Mouse (Mus musculus) hindbrain, embryonic 12.5 days (tissue): ENCODE measurements around the gene Cars2. TPM values are rescaled to one million over a fixed set of nuclear protein-coding genes. Genes with fewer than 3 reads are reported as not detected.

ENCODE experiments used
- ATAC-seq: fragments of 200-750 bp; cut with Nextera tagmentation; 2 replicates; pipeline ENCODE4 v1.8.0; 2017; ENCODE audit warnings: moderate TSS enrichment; ENCODE audit not compliant: low FRiP score
- H3K27ac ChIP-seq: fragments of 300-500 bp; sonication (generic); 2 replicates; pipeline ENCODE4 v1.5.1; 2016; ENCODE audit warnings: mild to moderate bottlenecking
- H3K27me3 ChIP-seq: fragments of 300-500 bp; sonication (generic); 2 replicates; pipeline ENCODE4 v1.6.1; 2016; ENCODE audit warnings: mild to moderate bottlenecking
- H3K36me3 ChIP-seq: fragments of 300-500 bp; sonication (generic); 2 replicates; pipeline ENCODE4 v1.6.1; 2016; ENCODE audit warnings: mild to moderate bottlenecking
- H3K4me1 ChIP-seq: fragments of 300-500 bp; sonication (generic); 2 replicates; pipeline ENCODE4 v1.6.1; 2016
- H3K4me2 ChIP-seq: fragments of 300-500 bp; sonication (generic); replicated peaks from 2 replicates; pipeline ENCODE4 v1.6.1; 2016; ENCODE audit warnings: mild to moderate bottlenecking
- H3K4me3 ChIP-seq: fragments of 300-500 bp; sonication (generic); 2 replicates; pipeline ENCODE4 v1.5.1; 2016; ENCODE audit warnings: mild to moderate bottlenecking
- H3K9ac ChIP-seq: fragments of 300-500 bp; sonication (generic); 2 replicates; pipeline ENCODE4 v1.6.1; 2016; ENCODE audit warnings: mild to moderate bottlenecking, moderate library complexity
- H3K9me3 ChIP-seq: fragments of 300-500 bp; sonication (generic); replicated peaks from 2 replicates; pipeline ENCODE4 v1.6.1; 2016; ENCODE audit warnings: mild to moderate bottlenecking
- WGBS: fragments of 180-500 bp; shearing (Covaris S2); methylation state at CpG from one replicate; pipeline ENCODE4 v1.1.7; 2016; 5-methylcytosine and 5-hydroxymethylcytosine counted together
- polyA plus RNA-seq: library from polyadenylated mRNA; unstranded; fragments of >200 nt; fragmentation: Nextera tagmentation; extraction: Ambion mirVana; gene quantifications from 2 replicates; pipeline ENCODE4 v1.2.1, GENCODE M21; 2016

Cars2 gene
- polyA plus RNA-seq, 1 experiment from 2014 or later = 20.6 TPM

DNA sequence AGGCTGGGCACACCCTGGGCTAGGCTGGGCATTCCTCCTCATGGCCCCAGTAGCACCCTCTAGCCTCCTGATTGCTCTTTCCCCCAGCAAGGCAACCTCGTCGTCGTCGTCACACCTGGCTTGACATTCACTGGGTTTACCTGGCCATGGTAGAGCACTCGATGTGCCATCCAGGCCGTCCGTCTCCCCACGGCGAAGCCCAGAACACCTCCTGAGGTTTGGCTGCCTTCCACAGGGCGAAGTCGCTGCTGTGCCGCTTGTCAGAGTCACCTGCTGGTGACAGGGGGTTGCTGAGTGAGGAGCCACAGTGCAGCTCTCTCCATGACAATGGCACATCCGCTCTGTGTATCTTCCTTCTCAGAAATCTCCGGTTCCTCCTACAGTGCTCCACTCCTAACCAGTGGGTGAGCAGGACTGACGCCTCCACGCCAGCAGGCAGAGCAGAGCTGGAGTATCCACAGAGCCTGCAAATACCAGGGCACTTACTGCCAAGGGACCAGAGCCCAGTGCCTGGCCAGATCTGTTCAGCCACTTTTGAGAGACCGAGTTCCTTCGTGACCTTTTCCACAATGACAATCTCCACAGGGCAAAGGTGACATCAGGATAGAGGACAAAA is 20.3 kb downstream of the Cars2 start:
- WGBS = 74% methylated on average over 18 of the region's 18 CpGs
- Histone ChIP-seq H3K27ac (no peak overlapping the region), H3K9ac (no peak overlapping the region), H3K36me3 (peaks cover 24% of the 10 kb centered on the region; the same call in 1 of the 2 replicates), H3K4me2 (no peak overlapping the region), H3K9me3 (no peaks in the 10 kb centered on the region), H3K4me3 (no peak overlapping the region), H3K27me3 (no peaks in the 10 kb centered on the region), H3K4me1 (0 out of 2 replicates have a peak, but pooled peaks cover 3% of the 10 kb centered on the region)
- ATAC-seq = no peak

DNA sequence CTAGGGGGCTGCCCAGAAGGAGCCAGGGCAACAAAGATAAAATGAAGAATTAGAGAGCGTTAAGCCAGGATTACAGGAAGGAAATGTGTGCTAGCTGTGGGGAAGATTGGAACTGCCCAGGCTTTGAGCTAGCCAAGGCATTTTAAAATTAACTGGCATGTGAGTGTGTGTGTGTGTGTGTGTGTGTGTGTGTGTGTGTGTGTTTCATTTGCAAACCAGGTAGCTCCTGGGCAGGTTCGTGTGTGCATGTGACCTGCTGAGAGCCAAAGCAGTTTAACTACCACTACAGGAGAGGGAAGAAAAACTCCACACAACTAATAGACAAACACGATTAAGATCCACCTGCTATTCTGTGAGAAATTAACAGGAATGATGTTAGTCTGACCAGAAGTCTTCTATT is 27.3 kb downstream of the Cars2 start:
- Histone ChIP-seq H3K4me1 (no peaks in the 10 kb centered on the region), H3K4me2 (no peak overlapping the region), H3K9me3 (no peaks in the 10 kb centered on the region), H3K36me3 (peaks cover 29% of the 10 kb centered on the region), H3K9ac (no peak overlapping the region), H3K4me3 (no peak overlapping the region), H3K27me3 (no peaks in the 10 kb centered on the region), H3K27ac (no peak overlapping the region)
- ATAC-seq = no peak
- 94% methylated on average over 3 of the region's 3 CpGs for WGBS

DNA sequence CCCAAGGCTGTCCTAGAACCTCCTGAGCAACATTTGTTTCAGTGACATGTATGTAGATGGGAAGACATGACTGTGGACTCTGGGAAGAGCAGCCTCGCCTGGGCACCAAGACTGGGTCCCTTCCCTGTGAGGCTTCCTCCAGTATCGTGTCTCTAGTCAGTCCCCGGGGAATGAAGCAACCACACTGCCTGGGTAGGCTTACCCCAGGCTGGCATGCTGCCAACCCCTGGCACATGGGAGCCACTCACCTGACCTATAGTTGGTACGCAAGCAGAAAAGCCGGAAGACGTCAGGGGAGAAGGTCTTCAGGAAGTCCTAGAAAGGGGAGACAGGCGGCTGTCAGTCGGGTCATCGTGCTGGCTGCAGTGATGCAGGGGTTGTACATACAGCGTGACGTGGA is 31.9 kb downstream of the Cars2 start:
- no peaks in the 10 kb centered on the region for H3K27me3 ChIP-seq
- H3K4me2 ChIP-seq = no peak overlapping the region
- no peaks in the 10 kb centered on the region for H3K9me3 ChIP-seq
- WGBS = 93% methylated on average over 11 of the region's 11 CpGs
- H3K27ac ChIP-seq = no peak overlapping the region
- H3K4me3 ChIP-seq = no peak overlapping the region
- no peaks in the 10 kb centered on the region for H3K4me1 ChIP-seq
- no peak for ATAC-seq
- peaks cover 68% of the 10 kb centered on the region for H3K36me3 ChIP-seq
- no peak overlapping the region for H3K9ac ChIP-seq

DNA sequence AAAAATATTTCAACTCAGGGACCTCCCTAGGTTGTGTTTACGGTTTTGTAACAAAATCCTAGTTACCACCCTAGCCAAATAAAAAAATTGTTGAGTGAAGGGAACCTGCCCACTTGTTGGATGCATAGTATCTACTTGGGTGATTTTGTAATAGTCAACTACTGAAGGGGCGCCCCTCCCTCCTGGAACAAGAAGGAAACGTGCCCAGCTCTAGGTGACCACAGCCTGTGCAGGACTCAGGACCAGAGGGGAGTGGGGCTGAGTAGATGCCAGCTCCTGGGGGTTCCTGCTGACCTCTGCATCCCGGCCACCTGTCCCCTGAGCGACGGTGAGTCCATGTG is 32.6 kb downstream of the Cars2 start:
- no peak overlapping the region for H3K4me2 ChIP-seq
- H3K9ac ChIP-seq = no peak overlapping the region
- H3K36me3 ChIP-seq = peaks cover 74% of the 10 kb centered on the region
- no peaks in the 10 kb centered on the region for H3K27me3 ChIP-seq
- no peaks in the 10 kb centered on the region for H3K9me3 ChIP-seq
- H3K27ac ChIP-seq = no peak overlapping the region
- 95% methylated on average over 6 of the region's 6 CpGs for WGBS
- no peak overlapping the region for H3K4me3 ChIP-seq
- ATAC-seq = no peak
- H3K4me1 ChIP-seq = no peaks in the 10 kb centered on the region

DNA sequence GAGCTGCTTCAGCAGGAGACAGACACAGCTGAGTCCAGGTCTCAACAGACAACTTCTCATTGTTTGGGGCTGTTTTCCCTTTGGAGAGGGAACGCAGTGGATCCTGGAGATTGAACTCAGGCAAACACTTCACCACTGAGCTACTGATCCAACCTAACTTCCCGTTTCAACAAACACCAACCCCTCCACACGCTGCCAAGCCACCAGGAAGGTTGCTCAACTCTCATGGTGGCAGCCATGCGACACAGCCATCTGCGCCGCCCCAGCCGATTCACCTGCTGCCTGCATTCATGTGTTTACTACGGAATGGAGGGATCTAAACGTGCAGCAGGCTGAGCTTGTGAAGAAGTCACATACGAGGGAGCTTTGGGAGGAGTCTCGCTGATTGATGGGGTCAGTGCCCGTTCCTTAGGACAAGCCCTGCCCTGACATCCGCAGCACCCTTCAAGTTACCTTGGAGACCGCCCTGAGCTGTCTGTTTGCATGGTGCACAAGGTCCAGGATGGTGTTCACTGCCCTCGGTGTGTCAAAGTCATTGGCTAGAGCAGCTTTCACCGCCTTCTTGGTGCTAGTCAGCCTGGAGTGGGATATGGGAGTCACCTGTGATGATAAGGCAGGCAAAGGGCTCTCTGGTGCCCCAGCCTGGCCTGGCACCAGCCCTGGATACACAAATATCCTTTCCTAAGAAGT is 33.1 kb downstream of the Cars2 start:
- Histone ChIP-seq H3K4me3 (no peak overlapping the region), H3K36me3 (peaks cover 79% of the 10 kb centered on the region), H3K4me1 (no peaks in the 10 kb centered on the region), H3K4me2 (no peak overlapping the region), H3K9ac (no peak overlapping the region), H3K9me3 (no peaks in the 10 kb centered on the region), H3K27ac (no peak overlapping the region), H3K27me3 (no peaks in the 10 kb centered on the region)
- no peak for ATAC-seq
- WGBS = 84% methylated on average over 16 of the region's 16 CpGs

DNA sequence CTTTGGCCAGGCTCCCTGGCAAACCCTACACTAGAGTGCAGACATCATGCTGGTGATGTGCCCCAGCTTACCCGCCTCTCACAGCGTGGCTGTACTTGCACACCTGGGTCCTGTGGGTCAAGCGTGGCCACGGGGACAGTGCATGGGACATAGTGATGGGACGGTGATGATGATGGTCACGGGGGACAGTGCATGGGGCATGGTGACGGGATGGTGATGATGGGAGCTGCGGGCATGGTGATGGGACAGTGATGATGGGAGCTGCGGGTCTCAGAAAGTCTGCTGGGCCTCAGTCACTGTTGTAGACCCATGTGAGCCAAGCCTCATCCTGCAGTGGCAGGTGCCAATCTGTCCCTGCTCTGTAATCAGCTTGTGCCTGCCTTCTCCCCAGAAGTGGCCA is 34.3 kb downstream of the Cars2 start:
- Histone ChIP-seq H3K9ac (no peak overlapping the region), H3K27ac (no peak overlapping the region), H3K27me3 (no peaks in the 10 kb centered on the region), H3K9me3 (no peaks in the 10 kb centered on the region), H3K4me3 (no peak overlapping the region), H3K4me1 (no peaks in the 10 kb centered on the region), H3K36me3 (peaks cover 81% of the 10 kb centered on the region), H3K4me2 (no peak overlapping the region)
- no peak for ATAC-seq
- 96% methylated on average over 9 of the region's 9 CpGs for WGBS

DNA sequence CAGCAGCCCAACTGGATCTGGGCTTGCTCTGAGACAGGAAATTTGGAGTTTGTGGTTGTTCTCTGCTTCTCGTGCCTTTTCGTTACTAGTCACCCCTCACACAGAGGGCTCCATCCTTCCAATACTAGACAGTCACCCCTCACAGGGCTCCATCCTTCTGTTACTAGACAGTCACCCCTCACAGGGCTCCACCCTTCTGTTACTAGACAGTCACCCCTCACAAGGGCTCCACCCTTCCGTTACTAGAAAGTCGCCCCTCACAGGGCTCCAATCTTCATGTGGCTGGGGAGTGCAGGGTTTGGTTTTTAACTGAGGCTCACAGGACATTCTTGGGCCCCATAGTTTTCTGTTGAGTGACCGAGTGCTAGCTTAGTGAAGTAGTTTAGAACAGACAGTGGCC is 37.3 kb downstream of the Cars2 start:
- no peak overlapping the region for H3K9ac ChIP-seq
- 90% methylated on average over 5 of the region's 5 CpGs for WGBS

DNA sequence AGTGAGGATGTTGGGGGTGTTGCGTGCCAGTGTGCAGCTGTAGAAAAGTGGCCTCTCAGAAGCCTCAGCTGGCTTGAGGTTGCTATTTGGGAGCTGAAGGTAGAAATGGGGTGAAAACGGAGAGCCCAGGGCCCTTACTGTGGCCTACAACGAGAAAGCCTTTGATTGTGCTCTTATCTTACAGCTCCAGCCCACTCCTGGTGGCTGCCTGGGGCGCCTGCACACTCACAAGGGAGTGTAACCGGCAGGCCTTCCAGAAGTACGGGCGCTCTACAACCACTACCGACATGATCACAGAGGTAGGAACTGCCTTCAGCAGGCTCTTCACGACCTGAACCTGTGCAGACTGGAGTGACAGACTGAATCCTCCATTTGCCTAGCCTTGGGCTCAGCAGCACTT is 37.9 kb downstream of the Cars2 start:
- H3K4me3 ChIP-seq = no peak overlapping the region
- H3K9ac ChIP-seq = no peak overlapping the region
- no peak overlapping the region for H3K4me2 ChIP-seq
- H3K36me3 ChIP-seq = peaks cover 93% of the 10 kb centered on the region
- ATAC-seq = no peak
- no peak overlapping the region for H3K27ac ChIP-seq
- WGBS = 94% methylated on average over 9 of the region's 9 CpGs
- no peaks in the 10 kb centered on the region for H3K27me3 ChIP-seq
- no peaks in the 10 kb centered on the region for H3K9me3 ChIP-seq
- no peaks in the 10 kb centered on the region for H3K4me1 ChIP-seq

More for the DNA sequence above, 37.3 kb downstream of the Cars2 start:
- Histone ChIP-seq H3K27ac (no peak overlapping the region), H3K4me2 (no peak overlapping the region), H3K4me3 (no peak overlapping the region), H3K4me1 (no peaks in the 10 kb centered on the region), H3K9me3 (no peaks in the 10 kb centered on the region), H3K36me3 (peaks cover 92% of the 10 kb centered on the region), H3K27me3 (no peaks in the 10 kb centered on the region)
- ATAC-seq = no peak

DNA sequence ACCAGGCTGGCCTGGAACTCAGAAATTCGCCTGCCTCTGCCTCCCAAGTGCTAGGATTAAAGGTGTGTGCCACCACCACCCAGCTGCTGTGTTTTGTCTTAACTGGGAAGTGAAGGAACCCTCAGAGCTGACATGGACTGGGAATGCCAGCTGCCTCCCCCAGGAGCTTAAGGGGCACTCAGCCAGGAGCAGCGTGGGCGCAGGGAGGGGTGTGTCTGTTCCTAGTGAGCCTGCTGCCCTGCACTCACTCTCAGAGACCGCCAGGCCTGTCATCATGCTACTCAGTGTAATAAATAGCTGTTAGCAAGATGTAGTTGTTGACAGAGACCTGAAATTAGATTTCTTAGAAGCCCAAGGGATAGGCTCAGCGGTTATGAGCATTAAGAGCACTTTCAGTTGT is 39.6 kb downstream of the Cars2 start:
- no peaks in the 10 kb centered on the region for H3K4me1 ChIP-seq
- no peaks in the 10 kb centered on the region for H3K9me3 ChIP-seq
- no peaks in the 10 kb centered on the region for H3K27me3 ChIP-seq
- H3K9ac ChIP-seq = no peak overlapping the region
- H3K36me3 ChIP-seq = peaks cover 98% of the 10 kb centered on the region
- no peak overlapping the region for H3K27ac ChIP-seq
- WGBS = 87% methylated on average over 5 of the region's 5 CpGs
- no peak overlapping the region for H3K4me2 ChIP-seq
- no peak overlapping the region for H3K4me3 ChIP-seq
- no peak for ATAC-seq

DNA sequence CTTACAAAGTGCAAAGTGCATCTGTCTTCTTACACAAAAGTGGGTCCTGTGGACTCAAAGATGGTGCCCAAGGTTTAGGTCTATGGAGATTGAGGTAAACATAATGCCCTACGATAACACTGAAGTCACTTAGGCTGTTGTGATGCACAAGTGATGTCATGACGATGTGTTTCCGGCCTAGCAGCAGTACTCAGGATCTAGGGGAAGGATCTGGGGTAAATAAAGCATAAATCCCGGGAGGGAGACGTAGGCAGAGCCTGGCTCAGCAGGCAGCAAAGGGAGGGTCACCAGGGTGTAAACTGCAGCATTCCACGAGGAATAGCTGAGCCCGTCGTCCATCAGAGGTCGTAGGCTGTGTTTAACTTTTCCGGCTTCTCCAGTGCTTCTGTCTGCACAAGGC is 41.7 kb downstream of the Cars2 start:
- no peak overlapping the region for H3K27ac ChIP-seq
- no peak overlapping the region for H3K9ac ChIP-seq
- no peak for ATAC-seq
- H3K4me2 ChIP-seq = no peak overlapping the region
- H3K36me3 ChIP-seq = peaks cover 98% of the 10 kb centered on the region
- 88% methylated on average over 10 of the region's 10 CpGs for WGBS
- H3K9me3 ChIP-seq = no peaks in the 10 kb centered on the region
- no peaks in the 10 kb centered on the region for H3K4me1 ChIP-seq
- H3K27me3 ChIP-seq = no peaks in the 10 kb centered on the region
- no peak overlapping the region for H3K4me3 ChIP-seq

DNA sequence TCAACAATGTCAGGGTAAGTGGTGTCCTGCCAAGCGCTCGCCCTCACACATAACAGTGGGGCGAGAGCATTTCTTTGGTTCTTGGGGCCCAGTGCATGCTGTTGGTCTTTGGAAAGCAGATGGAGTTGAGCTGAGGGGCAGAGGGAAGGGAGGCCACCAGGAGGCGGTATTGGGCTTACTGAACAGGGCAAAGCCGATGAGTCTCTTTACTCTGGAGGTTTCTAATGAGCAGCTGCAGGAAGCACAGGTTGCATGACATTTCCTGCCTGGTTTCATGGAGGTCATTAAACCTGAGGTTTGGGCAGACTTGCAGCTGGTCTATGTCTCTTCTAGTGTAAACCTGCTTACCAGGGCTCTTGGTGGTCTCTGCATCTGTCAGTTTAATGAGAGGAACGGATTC is 43.8 kb downstream of the Cars2 start:
- H3K36me3 ChIP-seq = peaks cover 90% of the 10 kb centered on the region

DNA sequence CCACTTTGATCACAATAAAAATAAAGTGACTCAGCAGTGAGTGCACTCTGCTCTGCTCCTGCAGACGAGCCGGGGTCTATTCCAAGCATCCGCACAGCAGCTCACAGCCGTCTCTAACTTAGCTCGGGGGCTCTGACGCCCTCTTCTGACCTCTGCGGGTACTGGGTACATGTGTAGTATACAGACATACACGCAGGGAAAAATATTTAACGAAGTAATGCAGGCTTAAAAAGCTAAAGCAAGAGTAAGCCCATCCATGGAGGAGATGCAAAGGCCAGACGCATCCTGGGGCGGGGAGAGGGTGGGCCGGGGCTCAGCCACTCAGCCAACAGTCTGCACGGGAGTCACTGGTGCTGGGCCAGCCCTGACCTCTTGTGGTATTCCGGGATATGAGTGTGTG is 44.5 kb downstream of the Cars2 start:
- Histone ChIP-seq H3K36me3 (peaks cover 83% of the 10 kb centered on the region), H3K9ac (no peak overlapping the region), H3K4me2 (no peak overlapping the region), H3K27me3 (no peaks in the 10 kb centered on the region), H3K9me3 (no peaks in the 10 kb centered on the region), H3K4me1 (no peaks in the 10 kb centered on the region), H3K27ac (no peak overlapping the region), H3K4me3 (no peak overlapping the region)
- no peak for ATAC-seq
- WGBS = 86% methylated on average over 14 of the region's 14 CpGs

More for the DNA sequence above, 43.8 kb downstream of the Cars2 start:
- H3K27ac ChIP-seq = no peak overlapping the region
- H3K4me3 ChIP-seq = no peak overlapping the region
- H3K4me1 ChIP-seq = no peaks in the 10 kb centered on the region
- H3K27me3 ChIP-seq = no peaks in the 10 kb centered on the region
- H3K4me2 ChIP-seq = no peak overlapping the region
- 74% methylated on average over 6 of the region's 6 CpGs for WGBS
- no peaks in the 10 kb centered on the region for H3K9me3 ChIP-seq
- ATAC-seq = no peak
- H3K9ac ChIP-seq = no peak overlapping the region
